Mouse (Mus musculus): ENCODE data around the gene Serpina1f. TPM values are rescaled to one million over a fixed set of nuclear protein-coding genes. Genes with fewer than 3 reads are reported as not detected.

The Serpina1f gene
- polyA plus RNA-seq, 1 experiment from 2014 or later, result 0.06 TPM

GRCm38 (mm10) chr12:103656848-103657626 is 38.3 kb downstream of the Serpina1f start, which contains the start of gene Serpina6:
TSS of gene Serpina6 (minus strand) at chr12:103657212.
- H3K27me3 ChIP-seq (ENCODE audit: control insufficient read depth, insufficient read depth, low read depth, low read length), result no peaks in the 10 kb centered on the region
- no peaks in the 10 kb centered on the region; the same call in none of the 2 replicates for H3K4me1 ChIP-seq (ENCODE audit: control insufficient read depth, low read depth, low read length)
- 50% methylated on average over 9 of the region's 9 CpGs for WGBS (ENCODE audit: insufficient replicate concordance)
- H3K4me2 ChIP-seq (ENCODE audit: low read depth, low read length), result peak within 1 kb of the TSS; percentile 34
- peak within 1 kb of the TSS; percentile 24 for H3K9ac ChIP-seq (ENCODE audit: low read depth, low read length)
- ATAC-seq (ENCODE audit: low read depth), result peak; percentile 73
- H3K9me3 ChIP-seq (replicated peaks; ENCODE audit: control insufficient read depth, low read length), result no peaks in the 10 kb centered on the region
- H3K36me3 ChIP-seq (ENCODE audit: control insufficient read depth, insufficient read depth), result no peaks in the 10 kb centered on the region
- peak within 1 kb of the TSS; percentile 72 for H3K27ac ChIP-seq (ENCODE audit: low read length)
- H3K4me3 ChIP-seq (ENCODE audit: low read depth, low read length), result peak within 1 kb of the TSS; percentile 32

- peak overlapping the region; percentile 33 for H3K9ac ChIP-seq (ENCODE audit: low read depth, low read length)
- WGBS (ENCODE audit: insufficient replicate concordance), result 55% methylated on average over 7 of the region's 7 CpGs
- H3K36me3 ChIP-seq (ENCODE audit: control insufficient read depth, insufficient read depth), result no peaks in the 10 kb centered on the region
- H3K9me3 ChIP-seq (replicated peaks; ENCODE audit: control insufficient read depth, low read length), result no peaks in the 10 kb centered on the region
- peak overlapping the region; percentile 32 for H3K4me3 ChIP-seq (ENCODE audit: low read depth, low read length)
- ATAC-seq (ENCODE audit: low read depth), result peak; percentile 78
- H3K4me1 ChIP-seq (ENCODE audit: control insufficient read depth, low read depth, low read length), result no peaks in the 10 kb centered on the region; the same call in none of the 2 replicates
- H3K4me2 ChIP-seq (ENCODE audit: low read depth, low read length), result peak overlapping the region; percentile 46
- H3K27ac ChIP-seq (ENCODE audit: low read length), result peak overlapping the region; percentile 72
- H3K27me3 ChIP-seq (ENCODE audit: control insufficient read depth, insufficient read depth, low read depth, low read length), result no peaks in the 10 kb centered on the region
These were observed 39.9 kb downstream of the Serpina1f start for GRCm38 (mm10) chr12:103655123-103656044.

- Histone ChIP-seq H3K4me3 (ENCODE audit: low read depth, low read length) (no peak overlapping the region), H3K9ac (ENCODE audit: low read depth, low read length) (no peak overlapping the region), H3K36me3 (ENCODE audit: control insufficient read depth, insufficient read depth) (no peaks in the 10 kb centered on the region), H3K27me3 (ENCODE audit: control insufficient read depth, insufficient read depth, low read depth, low read length) (no peaks in the 10 kb centered on the region), H3K27ac (ENCODE audit: low read length) (no peak overlapping the region), H3K9me3 (replicated peaks; ENCODE audit: control insufficient read depth, low read length) (no peaks in the 10 kb centered on the region), H3K4me1 (ENCODE audit: control insufficient read depth, low read depth, low read length) (no peaks in the 10 kb centered on the region; the same call in 1 of the 2 replicates), H3K4me2 (ENCODE audit: low read depth, low read length) (0 out of 2 replicates have a peak overlapping the region, but pooled peaks have one; percentile 46)
- ATAC-seq (ENCODE audit: low read depth), result no peak
- WGBS (ENCODE audit: insufficient replicate concordance), result 70% methylated on average over 2 of the region's 2 CpGs
These were observed 41.5 kb downstream of the Serpina1f start for GRCm38 (mm10) chr12:103653836-103654235.

GRCm38 (mm10) chr12:103646314-103646713 is 49.0 kb downstream of the Serpina1f start:
- Histone ChIP-seq H3K9me3 (replicated peaks; ENCODE audit: control insufficient read depth, low read length) (no peaks in the 10 kb centered on the region), H3K4me3 (ENCODE audit: low read depth, low read length) (no peak overlapping the region), H3K9ac (ENCODE audit: low read depth, low read length) (no peak overlapping the region), H3K4me2 (ENCODE audit: low read depth, low read length) (no peak overlapping the region), H3K4me1 (ENCODE audit: control insufficient read depth, low read depth, low read length) (no peaks in the 10 kb centered on the region), H3K36me3 (ENCODE audit: control insufficient read depth, insufficient read depth) (no peaks in the 10 kb centered on the region), H3K27ac (ENCODE audit: low read length) (no peak overlapping the region), H3K27me3 (ENCODE audit: control insufficient read depth, insufficient read depth, low read depth, low read length) (no peaks in the 10 kb centered on the region)
- ATAC-seq (ENCODE audit: low read depth), result no peak
- 45% methylated on average over 2 of the region's 2 CpGs for WGBS (ENCODE audit: insufficient replicate concordance)

GRCm38 (mm10) chr12:103644601-103645000 is 50.7 kb downstream of the Serpina1f start:
- Histone ChIP-seq H3K9ac (ENCODE audit: low read depth, low read length) (no peak overlapping the region), H3K27me3 (ENCODE audit: control insufficient read depth, insufficient read depth, low read depth, low read length) (no peaks in the 10 kb centered on the region), H3K4me3 (ENCODE audit: low read depth, low read length) (no peak overlapping the region), H3K27ac (ENCODE audit: low read length) (no peak overlapping the region), H3K36me3 (ENCODE audit: control insufficient read depth, insufficient read depth) (no peaks in the 10 kb centered on the region), H3K9me3 (replicated peaks; ENCODE audit: control insufficient read depth, low read length) (no peaks in the 10 kb centered on the region), H3K4me1 (ENCODE audit: control insufficient read depth, low read depth, low read length) (no peaks in the 10 kb centered on the region), H3K4me2 (ENCODE audit: low read depth, low read length) (no peak overlapping the region)
- WGBS (ENCODE audit: insufficient replicate concordance), result 22% methylated on average over 5 of the region's 5 CpGs
- ATAC-seq (ENCODE audit: low read depth), result no peak

GRCm38 (mm10) chr12:103643818-103644217 is 51.5 kb downstream of the Serpina1f start:
- H3K4me2 ChIP-seq (ENCODE audit: low read depth, low read length), result no peak overlapping the region
- no peaks in the 10 kb centered on the region for H3K27me3 ChIP-seq (ENCODE audit: control insufficient read depth, insufficient read depth, low read depth, low read length)
- no peak overlapping the region for H3K4me3 ChIP-seq (ENCODE audit: low read depth, low read length)
- no peak overlapping the region for H3K9ac ChIP-seq (ENCODE audit: low read depth, low read length)
- no peak overlapping the region for H3K27ac ChIP-seq (ENCODE audit: low read length)
- whole genome bisulfite sequencing (ENCODE audit: insufficient replicate concordance), result 58% methylated on average over 3 of the region's 3 CpGs
- H3K9me3 ChIP-seq (replicated peaks; ENCODE audit: control insufficient read depth, low read length), result no peaks in the 10 kb centered on the region
- H3K4me1 ChIP-seq (ENCODE audit: control insufficient read depth, low read depth, low read length), result no peaks in the 10 kb centered on the region
- H3K36me3 ChIP-seq (ENCODE audit: control insufficient read depth, insufficient read depth), result no peaks in the 10 kb centered on the region
- no peak for ATAC-seq (ENCODE audit: low read depth)

- H3K27me3 ChIP-seq (ENCODE audit: control insufficient read depth, insufficient read depth, low read depth, low read length), result no peaks in the 10 kb centered on the region
- no peaks in the 10 kb centered on the region for H3K4me1 ChIP-seq (ENCODE audit: control insufficient read depth, low read depth, low read length)
- no peaks in the 10 kb centered on the region for H3K36me3 ChIP-seq (ENCODE audit: control insufficient read depth, insufficient read depth)
- ATAC-seq (ENCODE audit: low read depth), result peak; percentile 35; the same call in 1 of the 2 replicates
- H3K9me3 ChIP-seq (replicated peaks; ENCODE audit: control insufficient read depth, low read length), result no peaks in the 10 kb centered on the region
- no peak overlapping the region for H3K4me3 ChIP-seq (ENCODE audit: low read depth, low read length)
- WGBS (ENCODE audit: insufficient replicate concordance), result 0% methylated on average over 2 of the region's 2 CpGs
- H3K27ac ChIP-seq (ENCODE audit: low read length), result no peak overlapping the region
- no peak overlapping the region for H3K4me2 ChIP-seq (ENCODE audit: low read depth, low read length)
- H3K9ac ChIP-seq (ENCODE audit: low read depth, low read length), result no peak overlapping the region
These were observed 52.0 kb downstream of the Serpina1f start for GRCm38 (mm10) chr12:103643336-103643735.

All from liver, embryonic 16.5 days (tissue).